Mouse (Mus musculus): ENCODE measurements around the gene Gm17509. TPM values are rescaled to one million over a fixed set of nuclear protein-coding genes. Genes with fewer than 3 reads are reported as not detected.

Gene Gm17509
- polyA plus RNA-seq, 1 experiment from 2014 or later, result not detected

- POLR2A ChIA-PET, result interaction anchor here (0.6 kb wide), 1 partner anchor 82 kb away, joined by 3 read pairs; no protein-coding TSS in a partner anchor
- CTCF ChIA-PET, result interaction anchor here (1.3 kb wide), 1 partner anchor 66 kb away, joined by 3 read pairs; no protein-coding TSS in a partner anchor
- in situ Hi-C loops (cut with MboI; ENCODE audit: low pct_unique_long_range_greater_than_20kb), result no loop called here
- no peak for TF ChIP-seq CTCF (IDR thresholded peaks at IDR 0.05)
- DNase-seq (ENCODE audit: low read depth, low spot score), result no peak
- H3K27me3 ChIP-seq, result no peaks in the 10 kb centered on the region
- ATAC-seq, result no peak
Observed at GRCm38 (mm10) chr13:117208236-117208635, 12.6 kb downstream of the Gm17509 start, which contains the start of gene Emb. Gene Emb (plus strand): TSS chr13:117208536.

DNA sequence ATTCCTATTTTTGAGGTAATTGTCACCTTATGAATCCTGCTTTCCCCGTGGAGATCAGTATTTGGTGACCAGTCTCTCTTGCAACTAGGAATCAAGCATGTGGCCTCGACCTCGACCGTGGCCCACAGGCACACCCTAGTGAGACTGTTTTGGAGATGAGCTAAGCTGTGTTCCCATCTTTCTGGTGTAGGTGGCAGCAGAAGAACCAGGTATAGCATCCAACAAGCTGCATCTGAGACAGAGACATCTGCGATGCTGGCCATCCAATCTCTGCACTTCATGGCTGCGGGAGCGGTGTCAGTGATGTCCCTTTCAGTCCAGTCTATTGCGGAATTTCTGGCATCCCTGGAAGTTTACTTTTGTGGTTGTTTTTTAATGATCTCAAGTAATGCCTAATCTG is 14.8 kb downstream of the Gm17509 start:
- ATAC-seq, result no peak
- H3K27me3 ChIP-seq, result no peaks in the 10 kb centered on the region
- CTCF ChIA-PET, result no interaction called here
- in situ Hi-C loops (cut with MboI; ENCODE audit: low pct_unique_long_range_greater_than_20kb), result no loop called here
- TF ChIP-seq CTCF (IDR thresholded peaks at IDR 0.05), result no peak
- POLR2A ChIA-PET, result no interaction called here
- no peak for DNase-seq (ENCODE audit: low read depth, low spot score)

GRCm38 (mm10) chr13:117204685-117205084 is 16.2 kb downstream of the Gm17509 start:
- H3K27me3 ChIP-seq, result peaks cover 5% of the 10 kb centered on the region
- ChIA-PET CTCF (interaction anchor here (1.0 kb wide), 1 partner anchor 81 kb away, joined by 3 read pairs; no protein-coding TSS in a partner anchor), POLR2A (no interaction called here)
- TF ChIP-seq CTCF (IDR thresholded peaks at IDR 0.05), result no peak
- in situ Hi-C loops (cut with MboI; ENCODE audit: low pct_unique_long_range_greater_than_20kb), result loop anchor here (5.0 kb wide), 1 partner anchor 83 kb away; no protein-coding TSS in a partner anchor
- ATAC-seq (no peak), DNase-seq (ENCODE audit: low read depth, low spot score) (no peak)

GRCm38 (mm10) chr13:117202755-117203471 is 18.0 kb downstream of the Gm17509 start:
- TF ChIP-seq CTCF (IDR thresholded peaks at IDR 0.05), result peak; percentile 65
- CTCF ChIA-PET, result interaction anchor here (0.6 to 6.1 kb wide), 18 partner anchors 9 to 113 kb away, joined by 3 to 59 read pairs (median 4); no protein-coding TSS in a partner anchor
- in situ Hi-C loops (cut with MboI; ENCODE audit: low pct_unique_long_range_greater_than_20kb), result loop anchor here (5.0 kb wide), 1 partner anchor 84 kb away; no protein-coding TSS in a partner anchor
- POLR2A ChIA-PET, result no interaction called here
- ATAC-seq (peak; percentile 40), DNase-seq (ENCODE audit: low read depth, low spot score) (peak; percentile 12)
- peaks cover 5% of the 10 kb centered on the region for H3K27me3 ChIP-seq

- TF ChIP-seq CTCF (IDR thresholded peaks at IDR 0.05), result peak; percentile 68
- in situ Hi-C loops (cut with MboI; ENCODE audit: low pct_unique_long_range_greater_than_20kb), result no loop called here
- ChIA-PET CTCF (interaction anchor here (0.7 to 6.1 kb wide), 6 partner anchors 24 to 113 kb away, joined by 3 to 59 read pairs (median 3); no protein-coding TSS in a partner anchor), POLR2A (no interaction called here)
- peaks cover 5% of the 10 kb centered on the region for H3K27me3 ChIP-seq
- ATAC-seq (no peak), DNase-seq (ENCODE audit: low read depth, low spot score) (peak; percentile 39)
Observed at GRCm38 (mm10) chr13:117198402-117199083, 22.3 kb downstream of the Gm17509 start.

DNA sequence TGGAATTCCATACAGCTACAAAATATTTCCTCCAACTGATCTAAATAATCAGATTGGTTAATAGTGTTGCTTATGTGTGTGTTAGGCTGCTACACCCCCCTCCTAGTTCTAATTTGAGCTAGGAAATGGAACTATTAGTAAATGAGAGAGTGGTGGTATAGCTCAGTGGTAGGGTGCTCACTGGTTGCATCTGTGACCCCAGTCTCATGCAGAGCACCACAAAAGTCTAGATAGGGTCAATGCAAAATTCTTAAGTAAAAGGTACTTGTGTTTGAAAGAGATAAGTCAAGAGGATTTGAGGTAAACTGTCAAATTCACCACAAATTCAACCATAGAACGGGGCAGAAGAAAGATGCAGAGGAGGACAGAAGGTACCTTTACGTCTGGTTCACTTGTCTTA is 23.2 kb downstream of the Gm17509 start:
- peaks cover 5% of the 10 kb centered on the region for H3K27me3 ChIP-seq
- ATAC-seq (no peak), DNase-seq (ENCODE audit: low read depth, low spot score) (no peak)
- ChIA-PET POLR2A (no interaction called here), CTCF (interaction anchor here (1.0 to 1.7 kb wide), 3 partner anchors 10 to 106 kb away, joined by 3 to 5 read pairs (median 3); no protein-coding TSS in a partner anchor)
- TF ChIP-seq CTCF (IDR thresholded peaks at IDR 0.05), result no peak
- in situ Hi-C loops (cut with MboI; ENCODE audit: low pct_unique_long_range_greater_than_20kb), result no loop called here

DNA sequence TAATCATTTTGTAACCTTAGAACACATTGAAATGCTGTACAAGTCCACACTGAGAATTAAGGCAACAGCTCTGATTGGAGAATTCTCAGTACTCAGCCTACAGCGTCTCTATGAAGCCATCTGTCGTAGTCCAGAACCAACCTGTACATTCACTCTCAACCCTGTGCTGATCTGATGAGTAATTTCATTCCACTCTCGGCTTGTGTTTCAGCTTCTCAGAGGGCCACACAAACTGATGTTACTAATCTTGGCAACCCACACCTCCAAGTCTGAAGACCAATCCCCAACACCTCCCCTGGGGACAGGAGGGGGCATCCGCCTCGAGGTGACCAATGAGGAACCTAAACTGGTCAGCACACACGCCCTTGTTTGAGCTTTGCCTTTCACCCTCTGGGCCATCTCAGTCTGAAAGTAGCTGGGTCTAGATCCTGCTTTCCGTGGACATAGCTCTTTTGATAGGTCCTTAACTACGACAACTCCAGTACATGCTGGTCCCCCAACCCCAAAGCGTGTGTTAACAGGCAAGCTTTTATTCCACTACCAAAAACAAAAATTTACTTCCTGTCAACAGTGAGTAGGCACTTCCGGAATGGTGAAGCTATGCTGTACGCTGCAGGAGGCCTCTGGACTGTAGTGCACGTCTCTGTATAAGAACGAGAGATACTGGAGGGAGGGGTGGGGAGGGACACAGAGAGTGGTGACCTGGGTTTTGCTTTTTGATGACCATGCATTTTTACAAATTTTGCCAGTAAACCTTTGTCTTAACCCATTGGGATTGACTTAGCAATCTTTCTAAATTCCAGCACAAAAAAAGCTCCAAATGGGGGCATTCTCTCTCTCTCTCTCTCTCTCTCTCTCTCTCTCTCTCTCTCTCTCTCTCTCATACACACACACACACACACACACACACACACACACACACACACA is 25.0 kb downstream of the Gm17509 start:
- H3K27me3 ChIP-seq, result peaks cover 5% of the 10 kb centered on the region
- no peak for TF ChIP-seq CTCF (IDR thresholded peaks at IDR 0.05)
- CTCF ChIA-PET, result interaction anchor here (1.2 kb wide), 1 partner anchor 94 kb away, joined by 5 read pairs; no protein-coding TSS in a partner anchor
- ATAC-seq, result no peak
- DNase-seq (ENCODE audit: low read depth, low spot score), result no peak
- in situ Hi-C loops (cut with MboI; ENCODE audit: low pct_unique_long_range_greater_than_20kb), result no loop called here
- POLR2A ChIA-PET, result no interaction called here

DNA sequence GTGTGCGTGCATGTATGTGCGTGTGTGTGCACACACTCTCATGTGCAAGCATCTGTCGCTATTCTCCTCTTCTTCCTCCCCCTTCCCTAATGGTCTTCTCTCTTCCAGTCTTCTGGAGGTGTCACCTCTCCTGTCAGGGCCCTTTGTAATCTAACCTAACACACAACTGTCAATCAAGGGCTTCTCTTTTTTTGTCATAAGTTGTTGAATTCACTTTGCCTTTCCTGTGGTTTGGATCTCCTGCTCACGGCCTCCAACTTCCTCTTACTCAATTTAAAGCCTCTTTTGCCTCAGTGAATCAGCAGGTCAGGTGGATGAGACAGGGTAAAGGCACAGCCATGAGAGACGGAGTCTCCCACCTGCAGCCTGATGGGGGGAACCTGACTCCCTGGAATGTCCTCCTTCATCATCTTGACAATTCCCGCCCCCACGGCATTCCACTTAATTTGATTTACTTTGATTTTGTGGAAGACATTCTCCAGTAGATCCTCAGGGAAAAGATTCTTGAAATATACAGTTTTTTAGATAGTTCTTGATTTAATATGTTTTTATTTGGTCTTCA is 27.4 kb downstream of the Gm17509 start:
- TF ChIP-seq CTCF (IDR thresholded peaks at IDR 0.05), result no peak
- in situ Hi-C loops (cut with MboI; ENCODE audit: low pct_unique_long_range_greater_than_20kb), result no loop called here
- ATAC-seq, result no peak
- CTCF ChIA-PET, result no interaction called here
- no peak for DNase-seq (ENCODE audit: low read depth, low spot score)
- H3K27me3 ChIP-seq, result no peaks in the 10 kb centered on the region
- POLR2A ChIA-PET, result no interaction called here

- no peak for DNase-seq (ENCODE audit: low read depth, low spot score)
- ChIA-PET CTCF (no interaction called here), POLR2A (no interaction called here)
- H3K27me3 ChIP-seq, result no peaks in the 10 kb centered on the region
- no peak for ATAC-seq
- no peak for TF ChIP-seq CTCF (IDR thresholded peaks at IDR 0.05)
- in situ Hi-C loops (cut with MboI; ENCODE audit: low pct_unique_long_range_greater_than_20kb), result no loop called here
Observed at GRCm38 (mm10) chr13:117192161-117192560, 28.7 kb downstream of the Gm17509 start.

- POLR2A ChIA-PET, result no interaction called here
- in situ Hi-C loops (cut with MboI; ENCODE audit: low pct_unique_long_range_greater_than_20kb), result no loop called here
- DNase-seq (ENCODE audit: low read depth, low spot score) (no peak), ATAC-seq (no peak)
- CTCF ChIA-PET, result interaction anchor here (1.3 to 1.5 kb wide), 3 partner anchors 11 to 21 kb away, joined by 3 to 5 read pairs (median 4); no protein-coding TSS in a partner anchor
- TF ChIP-seq CTCF (IDR thresholded peaks at IDR 0.05), result no peak
- no peaks in the 10 kb centered on the region for H3K27me3 ChIP-seq
Observed at GRCm38 (mm10) chr13:117185329-117185728, 35.5 kb downstream of the Gm17509 start.
